Mouse (Mus musculus) skeletal muscle tissue, adult 2 months (tissue): ENCODE measurements around the gene Gm3286.
"Not testable (repeated sequence)": the region's sequence is repeated elsewhere in the genome, so short reads cannot be mapped to it uniquely, and the experiment has no call there.

Source experiments
- DNase-seq: peaks from one replicate; pipeline ENCODE4 v3.0.0-alpha.2; 2012; ENCODE audit warnings: low read depth, low spot score

Gene Gm3286

DNA sequence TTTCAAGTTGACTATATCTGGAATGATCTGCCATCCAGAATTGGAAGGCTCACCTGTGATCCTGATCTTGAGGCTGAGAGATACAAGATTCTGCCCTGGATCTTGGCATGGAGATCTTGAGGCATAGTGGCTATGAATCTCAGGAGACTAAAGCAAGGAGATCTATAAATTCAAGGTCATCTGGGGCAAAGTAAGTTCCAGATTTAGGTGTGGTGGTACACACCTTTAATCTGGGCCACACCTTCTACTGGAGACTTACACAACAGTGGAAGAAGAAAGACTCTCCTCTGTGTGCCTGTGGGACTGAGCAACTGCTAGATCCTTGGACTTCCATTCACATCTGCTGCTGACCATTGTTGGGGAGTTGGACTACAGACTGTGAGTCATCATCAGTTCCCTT, at the start of gene Gm3286:
Gm3286 (plus strand) TSS at position 301 of the 400 bp plus-strand sequence.
- not testable (repeated sequence) for DNase-seq
